Mouse (Mus musculus): ENCODE results near the gene Slc1a2.

The Slc1a2 gene

GRCm38 (mm10) chr2:102658163-102658660 lies at the start of gene Slc1a2:
Slc1a2 (plus strand) TSS chr2:102658659.
- no peak for DNase-seq

- DNase-seq = no peak
Measured at GRCm38 (mm10) chr2:102610485-102610884, 48.0 kb upstream of the Slc1a2 start.

- no peak for DNase-seq
Measured at GRCm38 (mm10) chr2:102616637-102617036, 41.8 kb upstream of the Slc1a2 start.

- DNase-seq = no peak
Measured at GRCm38 (mm10) chr2:102620744-102621429, 37.6 kb upstream of the Slc1a2 start.

GRCm38 (mm10) chr2:102622176-102622575 lies 36.3 kb upstream of the Slc1a2 start:
- no peak for DNase-seq

- no peak for DNase-seq
Measured at GRCm38 (mm10) chr2:102622943-102623342, 35.5 kb upstream of the Slc1a2 start.

- DNase-seq = no peak
Measured at GRCm38 (mm10) chr2:102624538-102624937, 33.9 kb upstream of the Slc1a2 start.

GRCm38 (mm10) chr2:102632361-102632760 lies 26.1 kb upstream of the Slc1a2 start:
- DNase-seq = no peak

GRCm38 (mm10) chr2:102634010-102634409 lies 24.4 kb upstream of the Slc1a2 start:
- DNase-seq = no peak

GRCm38 (mm10) chr2:102635523-102636060 lies 22.9 kb upstream of the Slc1a2 start:
- DNase-seq = no peak

- no peak for DNase-seq
Measured at GRCm38 (mm10) chr2:102636116-102636600, 22.3 kb upstream of the Slc1a2 start.

- DNase-seq = no peak
Measured at GRCm38 (mm10) chr2:102638140-102638539, 20.3 kb upstream of the Slc1a2 start.

GRCm38 (mm10) chr2:102638690-102639089 lies 19.8 kb upstream of the Slc1a2 start:
- no peak for DNase-seq

GRCm38 (mm10) chr2:102648845-102649500 lies 9.5 kb upstream of the Slc1a2 start:
- no peak for DNase-seq

GRCm38 (mm10) chr2:102650322-102650721 lies 8.1 kb upstream of the Slc1a2 start:
- DNase-seq = no peak

- DNase-seq = no peak
Measured at GRCm38 (mm10) chr2:102655966-102656725, 2.3 kb upstream of the Slc1a2 start.

- no peak for DNase-seq
Measured at GRCm38 (mm10) chr2:102657726-102658125, 733 bp upstream of the Slc1a2 start.

GRCm38 (mm10) chr2:102658661-102659520 lies 432 bp downstream of the Slc1a2 start:
- no peak for DNase-seq

GRCm38 (mm10) chr2:102659521-102659830 lies 1.0 kb downstream of the Slc1a2 start:
- DNase-seq = no peak

- no peak for DNase-seq
Measured at GRCm38 (mm10) chr2:102661052-102661451, 2.6 kb downstream of the Slc1a2 start.

GRCm38 (mm10) chr2:102662911-102663310 lies 4.5 kb downstream of the Slc1a2 start:
- no peak for DNase-seq

GRCm38 (mm10) chr2:102663339-102663738 lies 4.9 kb downstream of the Slc1a2 start:
- no peak for DNase-seq
